Mouse (Mus musculus): ENCODE measurements around the gene Ehd3.
"Not testable (repeated sequence)": the region's sequence is repeated elsewhere in the genome, so short reads cannot be mapped to it uniquely, and the experiment has no call there.

GRCm38 (mm10) chr17:73839876-73840275, 35.9 kb downstream of the Ehd3 start:
- TF ChIP-seq CTCF (IDR thresholded peaks at IDR 0.05; ENCODE audit: control insufficient read depth, insufficient read depth, low read length); POLR2A (IDR thresholded peaks at IDR 0.05; ENCODE audit: borderline replicate concordance, control insufficient read depth, low read depth, low read length): not testable (repeated sequence)

Measured in bone marrow, adult 2 months (tissue).